Mouse (Mus musculus) CH12F3 (cell line): ENCODE results near the gene Cdk4.

Experiments used
- in situ Hi-C: fragments of 300-500 bp; cut with MboI; formaldehyde crosslinking; loops from 2 replicates; pipeline ENCODE4 v1.14.3; 2020; ENCODE audit warnings: low sequenced_read_pairs

Gene Cdk4

DNA sequence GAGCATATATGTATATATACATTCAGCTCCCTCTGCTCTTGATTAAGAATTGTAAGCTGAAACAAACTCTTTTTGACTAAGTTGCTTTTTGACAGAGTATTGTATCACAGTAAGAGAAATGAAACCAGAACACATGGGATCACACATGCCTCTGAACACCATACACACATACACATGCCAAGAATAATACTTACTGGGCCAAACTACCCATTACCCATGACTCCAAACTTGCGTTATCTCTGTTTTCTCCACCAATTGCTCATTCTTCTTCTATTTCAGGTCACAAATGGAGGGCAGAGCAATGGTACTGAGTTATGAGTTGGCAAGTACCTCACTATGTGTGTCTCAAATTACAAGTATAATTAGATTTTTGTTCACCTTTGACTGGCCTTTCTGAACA, 10.6 kb downstream of the Cdk4 start:
- in situ Hi-C loops: no loop called here

- in situ Hi-C loops: no loop called here
Observed at GRCm38 (mm10) chr10:127075080-127075479, 11.7 kb downstream of the Cdk4 start, which contains the start of gene Agap2. Gene Agap2, plus strand, starts transcription at chr10:127075284.

GRCm38 (mm10) chr10:127075651-127076050, 12.3 kb downstream of the Cdk4 start:
- in situ Hi-C loops: no loop called here

DNA sequence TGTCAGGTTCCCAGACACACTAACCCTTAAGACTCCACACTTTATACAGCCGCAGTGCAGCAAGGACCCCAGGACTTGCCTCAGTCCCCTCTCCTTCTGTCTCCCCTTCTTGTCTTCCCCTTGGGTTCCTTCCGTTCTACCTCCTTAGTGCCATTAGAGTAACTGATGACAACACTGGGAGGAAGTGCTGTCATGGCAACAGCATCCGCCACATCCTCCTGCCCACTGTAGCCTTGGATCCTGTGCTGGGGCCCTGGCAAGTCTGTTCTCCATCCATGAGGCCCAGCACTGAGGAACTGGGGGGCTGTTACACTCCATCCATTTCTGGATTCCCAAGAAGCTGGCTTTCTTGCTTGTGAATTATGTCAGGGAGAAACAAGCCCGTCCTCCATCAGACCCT, 12.7 kb downstream of the Cdk4 start:
- in situ Hi-C loops: no loop called here

DNA sequence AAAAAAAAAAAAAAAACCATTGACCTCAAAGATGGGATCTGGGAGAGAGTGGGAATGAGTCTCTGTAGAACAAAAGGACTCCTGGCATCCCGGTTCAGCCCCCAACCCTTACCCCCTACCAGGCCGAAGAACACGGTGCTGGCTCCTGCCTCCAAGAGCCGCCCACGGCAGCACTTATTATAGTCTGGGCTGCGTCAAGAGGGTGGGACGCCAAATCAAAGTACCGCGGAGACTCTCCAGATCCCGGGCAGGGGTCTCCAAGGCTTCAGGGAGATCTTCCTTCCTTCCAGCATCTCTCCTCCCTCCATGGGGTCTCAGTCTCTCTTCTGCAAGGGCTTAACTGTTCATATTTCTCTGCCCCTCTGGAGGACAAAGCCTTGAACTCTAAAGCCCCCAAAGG, 14.2 kb downstream of the Cdk4 start:
- in situ Hi-C loops: no loop called here

GRCm38 (mm10) chr10:127078001-127078676, 14.8 kb downstream of the Cdk4 start:
- in situ Hi-C loops: no loop called here

- in situ Hi-C loops: no loop called here
Observed at GRCm38 (mm10) chr10:127078677-127079575, 15.6 kb downstream of the Cdk4 start.

GRCm38 (mm10) chr10:127079665-127080391, 16.5 kb downstream of the Cdk4 start:
- in situ Hi-C loops: no loop called here

GRCm38 (mm10) chr10:127080901-127081780, 17.8 kb downstream of the Cdk4 start:
- in situ Hi-C loops: no loop called here

DNA sequence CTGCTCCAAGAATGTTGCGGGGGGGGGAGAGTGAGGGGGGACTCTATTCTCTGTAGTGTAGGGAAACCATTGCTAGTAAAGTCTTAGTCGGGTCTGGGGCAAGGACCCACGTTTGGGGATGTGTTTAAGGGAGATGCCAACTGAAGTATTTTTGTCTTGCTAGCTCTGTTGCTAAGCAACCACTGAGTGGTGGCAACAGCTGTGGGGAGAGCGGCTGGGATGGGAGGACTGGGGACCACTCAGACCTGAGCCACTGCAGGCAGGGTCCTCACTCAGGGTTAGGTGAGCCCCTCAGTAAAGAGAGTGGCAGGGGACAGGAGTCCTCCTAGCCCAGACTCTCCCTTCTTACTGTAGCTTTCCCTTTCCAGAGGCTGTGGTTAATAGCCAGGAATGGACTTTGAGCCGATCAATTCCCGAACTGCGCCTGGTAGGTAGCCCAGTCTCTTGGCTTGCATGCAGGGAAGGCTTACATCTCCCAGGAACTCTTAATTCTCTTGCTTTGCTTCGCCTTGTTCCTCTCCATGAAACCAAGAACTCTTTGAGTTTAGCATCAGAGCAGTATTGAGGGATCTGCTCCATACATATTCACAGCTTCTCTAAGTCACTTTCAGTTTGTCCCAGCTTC, 18.8 kb downstream of the Cdk4 start:
- in situ Hi-C loops: no loop called here

DNA sequence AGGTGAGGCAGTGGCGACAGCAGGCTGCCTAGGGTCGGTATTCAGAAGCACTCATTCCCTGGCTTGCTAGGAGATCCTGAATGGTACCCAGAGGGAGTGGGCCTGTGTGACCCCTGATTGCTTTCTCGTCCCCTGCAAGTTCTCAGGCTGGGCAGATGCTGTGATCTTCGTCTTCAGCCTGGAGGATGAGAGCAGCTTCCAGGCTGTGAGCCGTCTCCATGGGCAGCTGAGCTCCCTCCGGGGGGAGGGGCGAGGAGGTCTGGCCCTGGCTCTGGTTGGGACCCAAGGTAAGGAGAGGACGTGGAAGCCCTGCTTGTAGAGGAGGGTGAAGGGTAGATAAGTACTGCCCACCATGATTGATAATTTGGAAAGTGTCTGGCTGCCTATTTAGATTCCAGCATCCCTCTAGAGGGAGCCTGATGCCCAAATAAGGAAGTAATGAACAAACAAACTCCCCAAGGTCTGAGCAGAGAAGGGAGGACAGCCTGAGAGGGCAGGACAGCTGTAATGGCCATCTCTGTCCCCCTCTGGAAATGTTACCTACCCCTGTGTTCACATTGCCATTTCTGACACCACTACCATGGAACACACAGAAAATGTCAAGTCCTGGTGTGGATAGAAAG, 20.1 kb downstream of the Cdk4 start:
- in situ Hi-C loops: no loop called here

DNA sequence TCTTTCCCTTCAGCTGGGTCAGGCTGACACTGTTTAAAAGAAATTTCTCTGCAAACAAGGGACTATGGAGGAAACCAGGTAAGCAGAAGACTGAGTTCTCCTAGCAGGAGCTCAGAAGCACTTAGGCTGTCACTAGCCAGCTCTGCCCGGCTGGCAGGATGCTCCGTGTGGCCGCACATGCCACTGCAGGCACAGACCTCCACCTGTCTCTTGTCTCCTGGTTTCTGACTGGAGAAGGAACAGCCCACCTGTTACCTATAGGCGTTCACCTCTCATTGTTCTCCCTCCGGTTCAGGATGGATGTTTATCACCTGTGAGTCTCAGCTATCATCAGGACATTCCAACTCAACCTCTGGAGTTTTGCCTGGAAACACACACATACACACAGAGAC, 20.6 kb downstream of the Cdk4 start:
- in situ Hi-C loops: no loop called here

- in situ Hi-C loops: no loop called here
Observed at GRCm38 (mm10) chr10:127085052-127085451, 21.7 kb downstream of the Cdk4 start.

DNA sequence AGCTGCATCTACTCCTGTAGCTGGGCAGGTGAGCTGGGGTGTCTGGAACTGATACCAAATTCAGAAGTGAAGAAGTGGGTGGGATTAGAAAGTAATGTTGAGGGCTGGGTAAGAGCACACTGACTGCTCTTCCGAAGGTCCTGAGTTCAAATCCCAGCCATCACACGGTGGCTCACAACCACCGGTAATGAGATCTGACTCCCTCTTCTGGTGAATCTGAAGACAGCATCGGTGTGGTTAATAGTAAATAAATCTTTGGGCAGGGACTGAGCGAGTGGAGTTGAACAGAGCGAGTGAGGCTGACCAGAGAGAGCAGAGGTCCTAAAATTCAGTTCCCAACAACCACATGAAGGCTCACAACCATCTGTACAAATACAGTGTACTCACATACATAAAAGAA, 22.3 kb downstream of the Cdk4 start:
- in situ Hi-C loops: no loop called here

- in situ Hi-C loops: no loop called here
Observed at GRCm38 (mm10) chr10:127090560-127091411, 27.5 kb downstream of the Cdk4 start.

DNA sequence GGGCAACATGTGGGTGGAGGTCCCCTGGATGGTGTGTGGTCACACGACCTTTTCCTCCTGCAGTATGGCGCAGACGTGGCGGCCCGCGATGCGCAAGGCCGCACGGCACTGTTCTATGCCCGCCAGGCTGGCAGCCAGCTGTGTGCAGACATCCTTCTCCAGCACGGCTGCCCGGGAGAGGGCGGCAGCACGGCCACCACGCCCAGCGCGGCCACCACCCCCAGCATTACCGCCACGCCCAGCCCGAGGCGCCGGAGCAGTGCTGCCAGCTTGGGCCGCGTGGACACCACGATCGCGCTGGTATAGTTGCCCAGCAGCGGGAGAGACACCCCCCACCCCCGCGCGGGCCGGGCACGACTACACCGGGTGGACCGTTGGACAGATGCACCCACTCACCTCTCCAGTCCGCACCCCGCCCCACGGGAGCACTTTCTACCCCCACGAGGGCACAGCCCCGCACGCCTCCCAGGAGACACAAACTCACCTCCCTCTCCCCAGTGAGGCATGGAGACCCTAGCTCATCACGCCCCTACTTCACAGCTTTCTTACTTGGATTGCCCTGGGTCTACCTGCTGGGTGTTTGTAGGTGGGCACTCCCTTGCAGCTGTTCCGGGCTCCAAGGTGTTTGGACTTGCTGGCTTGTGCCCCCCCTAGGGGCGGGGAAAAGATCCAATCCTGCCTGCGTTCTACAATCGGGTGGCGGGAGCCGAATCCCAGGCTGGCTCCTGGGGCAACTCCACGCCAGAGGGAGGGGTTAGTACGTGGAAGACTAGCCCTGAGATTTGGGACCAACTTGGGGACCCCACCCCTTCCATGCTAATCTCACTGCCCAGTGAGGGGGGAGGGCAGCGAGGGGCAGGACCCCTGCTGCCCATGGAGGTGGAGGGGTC, 28.4 kb downstream of the Cdk4 start:
- in situ Hi-C loops: no loop called here

DNA sequence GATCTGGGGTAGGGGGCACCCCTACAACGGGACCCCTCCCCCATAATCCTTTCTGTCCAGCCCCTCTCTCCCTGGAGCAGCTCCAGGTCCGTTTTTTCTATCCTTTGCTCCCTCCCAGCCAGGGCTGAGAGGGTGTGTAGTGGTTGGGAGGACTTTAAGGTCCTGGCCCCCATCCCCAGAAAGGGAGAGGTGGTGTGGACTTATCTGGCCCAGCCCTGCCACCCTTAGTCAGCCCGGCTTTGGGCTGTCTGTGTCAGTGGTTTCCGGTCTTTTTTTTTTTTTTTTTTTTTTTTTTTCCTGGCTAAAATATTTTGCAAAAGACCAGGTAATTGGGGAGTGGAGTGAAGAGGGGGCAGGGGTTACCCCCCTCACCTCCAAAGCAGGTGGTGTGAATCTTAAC, 29.4 kb downstream of the Cdk4 start:
- in situ Hi-C loops: no loop called here

DNA sequence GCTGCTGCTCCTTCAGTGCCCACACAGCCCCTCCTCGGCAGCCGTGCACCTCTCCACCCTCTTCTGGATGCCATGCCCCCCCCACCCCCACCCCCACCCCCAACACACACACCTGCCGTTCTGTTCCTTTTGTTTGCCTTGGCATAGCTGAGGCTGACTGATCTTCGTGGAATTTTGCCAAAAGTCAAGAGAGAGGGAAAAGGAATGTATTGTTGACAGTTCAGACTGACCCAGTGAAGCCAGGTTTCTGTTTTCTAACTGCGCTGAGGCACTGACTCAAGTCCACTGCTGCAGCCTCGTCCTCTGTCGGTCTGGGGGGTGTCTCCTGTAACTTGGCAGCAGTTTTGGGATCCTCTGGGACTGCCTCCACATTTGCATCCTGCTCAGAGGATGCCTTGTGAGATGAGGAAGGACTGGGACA, 31.1 kb downstream of the Cdk4 start:
- in situ Hi-C loops: no loop called here
